Mouse (Mus musculus): Measurements from ENCODE around the gene Bbip1. TPM values are rescaled to one million over a fixed set of nuclear protein-coding genes. Genes with fewer than 3 reads are reported as not detected.
A peak's percentile ranks its signal among the peaks of the same experiment; 100 is the strongest.
"Not testable (repeated sequence)": the region's sequence is repeated elsewhere in the genome, so short reads cannot be mapped to it uniquely, and the experiment has no call there.

Gene Bbip1
- polyA plus RNA-seq, 1 experiment from 2014 or later: 126 TPM

DNA sequence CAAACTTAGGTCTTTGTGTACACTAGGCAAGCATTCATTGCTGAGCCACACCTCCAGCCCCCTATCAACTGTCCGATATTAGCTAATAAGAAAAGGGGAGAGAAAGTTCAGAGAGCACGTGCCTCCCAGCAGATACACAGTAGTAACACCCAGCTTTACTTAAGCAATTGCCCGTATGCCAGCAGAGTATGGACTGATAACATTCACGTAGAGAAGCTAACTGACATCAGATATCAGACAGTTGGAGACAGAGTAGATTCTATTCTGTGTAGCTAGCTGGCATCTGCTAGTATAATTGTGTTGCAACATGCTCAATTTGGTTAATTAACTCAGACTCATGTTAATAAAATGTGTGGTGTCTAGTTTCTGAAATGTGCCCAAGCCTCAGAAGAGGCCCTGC lies 3.3 kb downstream of the Bbip1 start:
- 84% methylated on average over 4 of the region's 4 CpGs for WGBS

DNA sequence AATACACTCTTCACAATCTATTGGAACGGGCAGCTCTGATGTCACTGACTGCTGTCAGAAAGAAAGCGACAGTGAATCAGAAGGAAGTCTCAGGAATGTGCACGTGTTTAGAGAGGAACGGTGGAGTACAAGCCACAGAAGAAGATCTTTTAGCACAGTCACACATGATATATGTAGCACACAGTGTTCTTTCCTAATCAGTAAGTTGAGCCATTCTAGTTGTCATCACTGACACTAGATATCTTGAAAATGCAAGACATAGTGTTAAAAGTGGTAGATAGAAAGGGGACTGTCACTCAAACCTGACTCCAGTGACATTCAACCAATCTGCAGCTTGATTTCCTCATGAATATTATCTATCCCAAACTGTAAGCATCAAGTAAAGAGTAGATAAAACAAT lies 5.0 kb downstream of the Bbip1 start:
- Histone ChIP-seq H3K4me3 (ENCODE audit: low read depth, low read length) (no peak overlapping the region), H3K4me1 (ENCODE audit: control insufficient read depth, insufficient read depth, low read length) (no peaks in the 10 kb centered on the region; the same call in 1 of the 2 replicates), H3K9ac (ENCODE audit: low read length) (no peak overlapping the region), H3K9me3 (ENCODE audit: control insufficient read depth, low read length) (no peaks in the 10 kb centered on the region), H3K27me3 (ENCODE audit: control insufficient read depth, insufficient read depth, low read length) (no peaks in the 10 kb centered on the region), H3K36me3 (ENCODE audit: control insufficient read depth, insufficient read depth, low read length) (no peaks in the 10 kb centered on the region), H3K27ac (ENCODE audit: low read depth, low read length) (no peak overlapping the region), H3K4me2 (ENCODE audit: low read depth) (no peak overlapping the region)
- WGBS: 92% methylated on average over 4 of the region's 4 CpGs
- no peak for ATAC-seq (ENCODE audit: insufficient read depth, low FRiP score, low TSS enrichment)
- DNase-seq (ENCODE audit: low spot score): no peak

More for the DNA sequence above, 3.3 kb downstream of the Bbip1 start:
- Histone ChIP-seq H3K4me3 (ENCODE audit: low read depth, low read length) (no peak overlapping the region), H3K27me3 (ENCODE audit: control insufficient read depth, insufficient read depth, low read length) (no peaks in the 10 kb centered on the region), H3K27ac (ENCODE audit: low read depth, low read length) (no peak overlapping the region), H3K4me2 (ENCODE audit: low read depth) (no peak overlapping the region), H3K9me3 (ENCODE audit: control insufficient read depth, low read length) (no peaks in the 10 kb centered on the region), H3K9ac (ENCODE audit: low read length) (no peak overlapping the region), H3K36me3 (ENCODE audit: control insufficient read depth, insufficient read depth, low read length) (no peaks in the 10 kb centered on the region), H3K4me1 (ENCODE audit: control insufficient read depth, insufficient read depth, low read length) (no peaks in the 10 kb centered on the region; the same call in 1 of the 2 replicates)
- no peak for ATAC-seq (ENCODE audit: insufficient read depth, low FRiP score, low TSS enrichment)
- DNase-seq (ENCODE audit: low spot score): no peak

DNA sequence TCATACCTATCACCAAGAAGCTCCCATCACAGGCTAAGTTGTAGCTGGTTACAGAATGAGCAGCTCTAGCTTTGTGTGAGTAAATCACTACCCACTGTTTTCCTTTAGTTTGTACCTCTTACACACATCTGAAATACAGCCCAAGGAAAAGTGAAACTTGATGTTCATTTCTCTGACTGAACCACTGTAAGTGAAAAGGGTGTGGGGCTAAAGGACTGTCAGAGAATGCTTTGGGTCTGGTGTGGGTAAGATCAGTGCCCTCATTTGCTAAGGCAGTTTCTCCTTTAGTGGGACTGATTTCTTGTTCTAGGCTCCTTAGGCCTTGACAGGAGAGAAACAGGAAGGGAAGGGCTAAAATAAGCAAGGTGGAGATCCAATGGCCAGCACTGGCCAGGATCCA lies 10.4 kb downstream of the Bbip1 start:
- Histone ChIP-seq H3K9me3 (ENCODE audit: control insufficient read depth, low read length) (no peaks in the 10 kb centered on the region), H3K27ac (ENCODE audit: low read depth, low read length) (no peak overlapping the region), H3K4me3 (ENCODE audit: low read depth, low read length) (no peak overlapping the region), H3K4me1 (ENCODE audit: control insufficient read depth, insufficient read depth, low read length) (no peaks in the 10 kb centered on the region), H3K27me3 (ENCODE audit: control insufficient read depth, insufficient read depth, low read length) (no peaks in the 10 kb centered on the region), H3K4me2 (ENCODE audit: low read depth) (no peak overlapping the region), H3K9ac (ENCODE audit: low read length) (no peak overlapping the region), H3K36me3 (ENCODE audit: control insufficient read depth, insufficient read depth, low read length) (peaks cover 2% of the 10 kb centered on the region; the same call in 1 of the 2 replicates)
- no peak for DNase-seq (ENCODE audit: low spot score)
- ATAC-seq (ENCODE audit: insufficient read depth, low FRiP score, low TSS enrichment): no peak

DNA sequence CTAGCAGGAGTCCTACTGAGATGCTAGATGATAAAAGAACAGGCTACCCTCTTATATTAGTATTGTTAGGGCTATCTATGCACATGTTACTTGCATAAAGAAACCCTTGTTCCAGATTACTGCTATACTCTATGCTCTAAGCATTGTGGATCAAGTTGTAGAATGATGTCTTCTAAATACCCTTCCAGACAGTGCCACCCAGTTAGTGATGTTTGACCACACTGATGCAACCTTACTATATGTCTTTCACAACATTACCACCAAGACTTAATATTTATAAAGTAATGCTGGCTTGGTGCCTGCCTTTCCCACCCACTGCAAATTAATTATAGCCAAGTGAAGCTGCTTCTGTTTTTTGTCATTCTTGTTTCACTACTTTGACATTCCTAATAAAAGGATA lies 11.4 kb downstream of the Bbip1 start:
- no peaks in the 10 kb centered on the region for H3K27me3 ChIP-seq (ENCODE audit: control insufficient read depth, insufficient read depth, low read length)
- H3K4me1 ChIP-seq (ENCODE audit: control insufficient read depth, insufficient read depth, low read length): no peaks in the 10 kb centered on the region
- H3K4me2 ChIP-seq (ENCODE audit: low read depth): no peak overlapping the region
- H3K27ac ChIP-seq (ENCODE audit: low read depth, low read length): no peak overlapping the region
- DNase-seq (ENCODE audit: low spot score) (no peak), ATAC-seq (ENCODE audit: insufficient read depth, low FRiP score, low TSS enrichment) (no peak)
- H3K4me3 ChIP-seq (ENCODE audit: low read depth, low read length): no peak overlapping the region
- H3K9me3 ChIP-seq (ENCODE audit: control insufficient read depth, low read length): no peaks in the 10 kb centered on the region
- no peak overlapping the region for H3K9ac ChIP-seq (ENCODE audit: low read length)
- H3K36me3 ChIP-seq (ENCODE audit: control insufficient read depth, insufficient read depth, low read length): peaks cover 2% of the 10 kb centered on the region; the same call in 1 of the 2 replicates

DNA sequence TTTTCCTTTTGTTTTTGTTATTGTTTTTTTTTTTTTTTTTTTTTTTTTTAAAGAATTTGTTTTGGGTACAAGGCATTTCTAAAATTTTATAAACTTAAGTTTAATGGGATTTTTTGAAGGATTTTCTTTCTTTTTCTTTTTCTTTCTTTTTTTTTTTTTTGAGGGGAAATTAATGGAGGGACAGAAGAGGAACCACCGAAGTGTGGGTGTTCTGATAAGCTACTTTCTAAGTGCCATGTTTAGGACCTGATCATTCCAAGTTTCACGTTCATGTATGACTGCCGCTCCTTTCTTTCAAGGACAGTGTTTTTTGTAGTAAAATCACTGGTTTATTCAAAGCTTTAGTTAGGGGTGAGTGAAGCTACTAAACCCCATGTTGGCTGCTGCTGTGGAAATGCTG lies 15.2 kb downstream of the Bbip1 start:
- Histone ChIP-seq H3K27me3 (ENCODE audit: control insufficient read depth, insufficient read depth, low read length) (no peaks in the 10 kb centered on the region), H3K4me1 (ENCODE audit: control insufficient read depth, insufficient read depth, low read length) (no peaks in the 10 kb centered on the region), H3K4me3 (ENCODE audit: low read depth, low read length) (no peak overlapping the region), H3K4me2 (ENCODE audit: low read depth) (no peak overlapping the region), H3K9ac (ENCODE audit: low read length) (no peak overlapping the region), H3K9me3 (ENCODE audit: control insufficient read depth, low read length) (no peaks in the 10 kb centered on the region), H3K36me3 (ENCODE audit: control insufficient read depth, insufficient read depth, low read length) (peaks cover 2% of the 10 kb centered on the region; the same call in 1 of the 2 replicates), H3K27ac (ENCODE audit: low read depth, low read length) (no peak overlapping the region)
- 97% methylated on average over 3 of the region's 3 CpGs for WGBS
- no peak for ATAC-seq (ENCODE audit: insufficient read depth, low FRiP score, low TSS enrichment)
- DNase-seq (ENCODE audit: low spot score): no peak

DNA sequence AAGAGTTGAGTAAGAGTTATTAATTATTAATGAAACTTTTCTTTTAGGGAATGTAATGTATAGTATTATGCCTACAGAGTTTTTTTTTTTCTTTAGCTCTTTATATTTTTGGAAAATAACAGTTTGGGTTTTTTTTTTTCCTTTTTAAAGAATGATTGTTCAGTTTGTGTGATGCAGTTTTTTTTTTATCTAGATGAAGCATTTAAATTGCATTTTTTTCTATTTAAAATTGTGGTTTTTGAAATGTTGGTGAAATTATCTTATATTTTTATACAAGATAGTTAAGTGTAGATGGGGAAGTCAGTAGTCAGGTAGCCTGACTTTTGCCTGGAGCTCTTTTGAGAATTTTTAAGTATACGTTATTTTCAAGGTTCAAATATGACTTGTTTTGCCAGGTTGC lies 17.7 kb downstream of the Bbip1 start:
- 94% methylated on average over 1 of the region's 1 CpGs for WGBS
- Histone ChIP-seq H3K9ac (ENCODE audit: low read length) (no peak overlapping the region), H3K27ac (ENCODE audit: low read depth, low read length) (no peak overlapping the region), H3K27me3 (ENCODE audit: control insufficient read depth, insufficient read depth, low read length) (no peaks in the 10 kb centered on the region), H3K36me3 (ENCODE audit: control insufficient read depth, insufficient read depth, low read length) (no peaks in the 10 kb centered on the region; the same call in 1 of the 2 replicates), H3K4me2 (ENCODE audit: low read depth) (no peak overlapping the region), H3K4me3 (ENCODE audit: low read depth, low read length) (no peak overlapping the region), H3K9me3 (ENCODE audit: control insufficient read depth, low read length) (no peaks in the 10 kb centered on the region), H3K4me1 (ENCODE audit: control insufficient read depth, insufficient read depth, low read length) (no peaks in the 10 kb centered on the region)
- ATAC-seq (ENCODE audit: insufficient read depth, low FRiP score, low TSS enrichment): no peak
- DNase-seq (ENCODE audit: low spot score): no peak

DNA sequence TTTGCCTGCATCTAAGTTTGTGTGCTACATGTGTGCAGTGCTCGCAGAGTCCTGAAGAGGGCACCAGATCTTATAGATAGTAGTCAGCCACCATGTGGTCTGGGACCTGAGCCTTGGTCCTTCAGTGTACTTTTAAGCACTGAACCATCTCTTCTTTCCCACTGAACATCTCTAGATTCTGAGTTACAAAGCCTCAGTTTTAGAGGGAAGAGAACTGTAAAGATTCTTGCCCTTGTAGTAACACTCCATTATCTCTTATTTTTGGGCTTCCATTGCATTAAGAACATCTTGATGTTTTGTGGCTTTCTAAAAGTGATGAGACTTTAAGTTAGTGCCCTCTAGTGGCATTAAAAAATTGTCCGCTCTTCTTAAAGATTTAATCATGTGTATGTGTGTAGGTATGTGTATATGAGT lies 19.1 kb downstream of the Bbip1 start:
- no peak overlapping the region for H3K27ac ChIP-seq (ENCODE audit: low read depth, low read length)
- H3K4me1 ChIP-seq (ENCODE audit: control insufficient read depth, insufficient read depth, low read length): no peaks in the 10 kb centered on the region
- no peak for ATAC-seq (ENCODE audit: insufficient read depth, low FRiP score, low TSS enrichment)
- H3K36me3 ChIP-seq (ENCODE audit: control insufficient read depth, insufficient read depth, low read length): no peaks in the 10 kb centered on the region
- H3K4me3 ChIP-seq (ENCODE audit: low read depth, low read length): no peak overlapping the region
- DNase-seq (ENCODE audit: low spot score): peak; percentile 14
- no peaks in the 10 kb centered on the region for H3K9me3 ChIP-seq (ENCODE audit: control insufficient read depth, low read length)
- no peaks in the 10 kb centered on the region for H3K27me3 ChIP-seq (ENCODE audit: control insufficient read depth, insufficient read depth, low read length)
- WGBS: 90% methylated on average over 2 of the region's 2 CpGs
- no peak overlapping the region for H3K9ac ChIP-seq (ENCODE audit: low read length)
- H3K4me2 ChIP-seq (ENCODE audit: low read depth): no peak overlapping the region

DNA sequence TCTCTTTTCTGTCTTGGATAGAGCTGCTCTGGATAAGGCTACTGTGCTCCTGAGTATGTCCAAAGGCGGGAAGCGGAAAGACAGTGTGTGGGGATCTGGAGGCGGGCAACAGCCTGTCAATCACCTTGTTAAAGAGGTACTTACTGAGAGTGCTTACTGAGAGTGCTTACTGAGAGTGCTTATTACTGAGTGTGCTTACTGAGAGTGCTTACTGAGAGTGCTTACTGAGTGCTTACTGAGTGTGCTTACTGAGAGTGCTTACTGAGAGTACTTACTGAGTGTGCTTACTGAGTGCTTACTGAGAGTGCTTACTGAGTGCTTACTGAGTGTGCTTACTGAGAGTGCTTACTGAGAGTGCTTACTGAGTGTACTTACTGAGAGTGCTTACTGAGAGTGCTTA lies 22.4 kb downstream of the Bbip1 start:
- H3K9ac ChIP-seq (ENCODE audit: low read length); H3K9me3 ChIP-seq (ENCODE audit: control insufficient read depth, low read length); DNase-seq (ENCODE audit: low spot score); H3K27ac ChIP-seq (ENCODE audit: low read depth, low read length); H3K4me3 ChIP-seq (ENCODE audit: low read depth, low read length); H3K27me3 ChIP-seq (ENCODE audit: control insufficient read depth, insufficient read depth, low read length); ATAC-seq (ENCODE audit: insufficient read depth, low FRiP score, low TSS enrichment); H3K4me2 ChIP-seq (ENCODE audit: low read depth); H3K4me1 ChIP-seq (ENCODE audit: control insufficient read depth, insufficient read depth, low read length); H3K36me3 ChIP-seq (ENCODE audit: control insufficient read depth, insufficient read depth, low read length): not testable (repeated sequence)
- 93% methylated on average over 3 of the region's 3 CpGs for WGBS

DNA sequence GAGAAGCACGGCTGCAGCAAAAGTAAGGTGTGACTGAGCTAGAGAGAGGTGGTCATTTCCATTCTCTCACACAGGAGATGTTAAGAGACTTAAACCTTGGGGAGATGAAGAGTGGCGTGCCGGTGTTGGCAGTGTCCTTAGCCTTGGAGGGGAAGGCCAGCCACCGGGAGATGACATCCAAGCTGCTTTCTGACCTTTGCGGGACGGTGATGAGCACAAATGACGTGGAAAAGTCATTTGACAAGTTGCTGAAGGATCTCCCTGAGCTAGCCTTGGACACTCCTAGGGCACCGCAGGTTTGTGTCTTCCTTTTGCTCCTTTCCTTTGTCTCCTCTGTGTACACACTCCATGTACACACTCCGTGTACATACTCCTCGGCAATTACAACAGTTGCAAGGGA lies 24.9 kb downstream of the Bbip1 start:
- no peak overlapping the region for H3K27ac ChIP-seq (ENCODE audit: low read depth, low read length)
- no peaks in the 10 kb centered on the region for H3K4me1 ChIP-seq (ENCODE audit: control insufficient read depth, insufficient read depth, low read length)
- DNase-seq (ENCODE audit: low spot score) (no peak), ATAC-seq (ENCODE audit: insufficient read depth, low FRiP score, low TSS enrichment) (no peak)
- H3K27me3 ChIP-seq (ENCODE audit: control insufficient read depth, insufficient read depth, low read length): no peaks in the 10 kb centered on the region
- no peaks in the 10 kb centered on the region for H3K9me3 ChIP-seq (ENCODE audit: control insufficient read depth, low read length)
- no peaks in the 10 kb centered on the region for H3K36me3 ChIP-seq (ENCODE audit: control insufficient read depth, insufficient read depth, low read length)
- H3K4me2 ChIP-seq (ENCODE audit: low read depth): no peak overlapping the region
- no peak overlapping the region for H3K4me3 ChIP-seq (ENCODE audit: low read depth, low read length)
- H3K9ac ChIP-seq (ENCODE audit: low read length): no peak overlapping the region
- 93% methylated on average over 10 of the region's 10 CpGs for WGBS
